Mouse (Mus musculus): Measurements from ENCODE around the gene Lgr5.

Lgr5 gene

GRCm38 (mm10) chr10:115505631-115506239, 81.8 kb downstream of the Lgr5 start:
- DNase-seq (ENCODE audit: low spot score in 2 of 2): no peak

GRCm38 (mm10) chr10:115505155-115505554, 82.4 kb downstream of the Lgr5 start:
- no peak for DNase-seq (ENCODE audit: low spot score in 2 of 2)

GRCm38 (mm10) chr10:115493778-115494141, 93.8 kb downstream of the Lgr5 start:
- DNase-seq (ENCODE audit: low spot score in 2 of 2): no peak

GRCm38 (mm10) chr10:115492956-115493777, 94.4 kb downstream of the Lgr5 start:
- no peak for DNase-seq (ENCODE audit: low spot score in 2 of 2)

- no peak for DNase-seq (ENCODE audit: low spot score in 2 of 2)
These were observed 95.6 kb downstream of the Lgr5 start for GRCm38 (mm10) chr10:115491803-115492510.

GRCm38 (mm10) chr10:115485602-115486001, 102.0 kb downstream of the Lgr5 start:
- no peak for DNase-seq (ENCODE audit: low spot score in 2 of 2)

GRCm38 (mm10) chr10:115484660-115485059, 102.9 kb downstream of the Lgr5 start:
- no peak for DNase-seq (ENCODE audit: low spot score in 2 of 2)

GRCm38 (mm10) chr10:115478441-115479141, 109.0 kb downstream of the Lgr5 start:
- DNase-seq (ENCODE audit: low spot score in 2 of 2): peak in 1 of 2 experiments; percentile 60

GRCm38 (mm10) chr10:115476506-115476905, 111.1 kb downstream of the Lgr5 start:
- peak; percentile 25 to 61 for DNase-seq (ENCODE audit: low spot score in 2 of 2)

- no peak for DNase-seq (ENCODE audit: low spot score in 2 of 2)
These were observed 112.5 kb downstream of the Lgr5 start for GRCm38 (mm10) chr10:115475000-115475550.

- DNase-seq (ENCODE audit: low spot score in 2 of 2): peak in 1 of 2 experiments; percentile 54
These were observed 114.2 kb downstream of the Lgr5 start for GRCm38 (mm10) chr10:115473213-115473961.

- peak in 1 of 2 experiments; percentile 37 for DNase-seq (ENCODE audit: low spot score in 2 of 2)
These were observed 116.8 kb downstream of the Lgr5 start for GRCm38 (mm10) chr10:115470621-115471334.

GRCm38 (mm10) chr10:115469040-115469439, 118.5 kb downstream of the Lgr5 start:
- DNase-seq (ENCODE audit: low spot score in 2 of 2): peak in 1 of 2 experiments; percentile 27

GRCm38 (mm10) chr10:115468632-115469031, 118.9 kb downstream of the Lgr5 start:
- DNase-seq (ENCODE audit: low spot score in 2 of 2): peak in 1 of 2 experiments; percentile 34

- peak in 1 of 2 experiments; percentile 33 for DNase-seq (ENCODE audit: low spot score in 2 of 2)
These were observed 119.6 kb downstream of the Lgr5 start for GRCm38 (mm10) chr10:115467985-115468384.

- no peak for DNase-seq (ENCODE audit: low spot score in 2 of 2)
These were observed 121.8 kb downstream of the Lgr5 start for GRCm38 (mm10) chr10:115465778-115466177.

GRCm38 (mm10) chr10:115465072-115465471, 122.5 kb downstream of the Lgr5 start:
- peak in 1 of 2 experiments; percentile 30 for DNase-seq (ENCODE audit: low spot score in 2 of 2)

GRCm38 (mm10) chr10:115462646-115463045, 124.9 kb downstream of the Lgr5 start:
- peak in 1 of 2 experiments; percentile 36 for DNase-seq (ENCODE audit: low spot score in 2 of 2)

GRCm38 (mm10) chr10:115457368-115458021, 130.1 kb downstream of the Lgr5 start:
- DNase-seq (ENCODE audit: low spot score in 2 of 2): peak in 1 of 2 experiments; percentile 22

Data from spleen, postnatal 4 days (tissue).